Mouse (Mus musculus) intestine, postnatal 0 days (tissue): ENCODE data around the gene Cd82. TPM values are rescaled to one million over a fixed set of nuclear protein-coding genes. Genes with fewer than 3 reads are reported as not detected.

ENCODE experiments used
- ATAC-seq: fragments of 200-750 bp; cut with Nextera tagmentation; 2 replicates; pipeline ENCODE4 v1.8.0; 2017; ENCODE audit warnings: mild to moderate bottlenecking, moderate TSS enrichment, moderate library complexity
- H3K27ac ChIP-seq: fragments of 300-500 bp; sonication (generic); 2 replicates; pipeline ENCODE4 v1.5.1; 2014; ENCODE audit warnings: mild to moderate bottlenecking, low read depth, low read length, moderate library complexity
- H3K27me3 ChIP-seq: fragments of 300-500 bp; sonication (generic); replicated peaks from 2 replicates; pipeline ENCODE4 v1.6.1; 2014; ENCODE audit warnings: low read length, mixed read lengths; ENCODE audit not compliant: control insufficient read depth, insufficient read depth
- H3K36me3 ChIP-seq: fragments of 300-500 bp; sonication (generic); 2 replicates; pipeline ENCODE4 v1.6.1; 2014; ENCODE audit warnings: mild to moderate bottlenecking, moderate library complexity; ENCODE audit not compliant: control insufficient read depth, insufficient read depth
- H3K4me1 ChIP-seq: fragments of 300-500 bp; sonication (generic); replicated peaks from 2 replicates; pipeline ENCODE4 v1.6.1; 2014; ENCODE audit warnings: antibody characterized with exemption, low read length, mixed read lengths; ENCODE audit not compliant: control insufficient read depth, insufficient read depth
- H3K4me2 ChIP-seq: fragments of 300-500 bp; sonication (generic); replicated peaks from 2 replicates; pipeline ENCODE4 v1.6.1; 2014; ENCODE audit warnings: low read depth, mild to moderate bottlenecking, moderate library complexity
- H3K4me3 ChIP-seq: fragments of 300-500 bp; sonication (generic); 2 replicates; pipeline ENCODE4 v1.5.1; 2014; ENCODE audit warnings: low read depth, low read length
- H3K9ac ChIP-seq: fragments of 300-500 bp; sonication (generic); 2 replicates; pipeline ENCODE4 v1.6.1; 2014; ENCODE audit warnings: mild to moderate bottlenecking, low read depth, low read length
- H3K9me3 ChIP-seq: fragments of 300-500 bp; sonication (generic); 2 replicates; pipeline ENCODE4 v1.6.1; 2016; ENCODE audit warnings: mixed run types; ENCODE audit not compliant: control insufficient read depth
- CTCF ChIP-seq: sonication (generic); IDR thresholded peaks from 2 replicates; pipeline ENCODE4 v1.5.1; 2016; ENCODE audit warnings: low read depth, mild to moderate bottlenecking, control low read depth, antibody characterized with exemption, moderate library complexity
- whole genome bisulfite sequencing: fragments of 180-500 bp; shearing (Covaris S2); extraction: QIAGEN DNeasy Blood & Tissue Kit; methylation state at CpG from one replicate; pipeline ENCODE4 v1.1.7; 2014; 5-methylcytosine and 5-hydroxymethylcytosine counted together
- polyA plus RNA-seq: library from polyadenylated mRNA; unstranded; fragments of >200 nt; fragmentation: Nextera tagmentation; extraction: Ambion mirVana; gene quantifications from 2 replicates; pipeline ENCODE4 v1.2.1, GENCODE M21; 2015

Cd82 gene
- polyA plus RNA-seq, 1 experiment from 2014 or later = 184 TPM

- no peak overlapping the region for H3K9ac ChIP-seq
- no peak overlapping the region for H3K4me2 ChIP-seq
- 0 out of 2 replicates have a peak, but pooled peaks have one; percentile 48 for ATAC-seq
- H3K4me3 ChIP-seq = no peak overlapping the region
- no peaks in the 10 kb centered on the region for H3K9me3 ChIP-seq
- TF ChIP-seq CTCF = no peak
- H3K36me3 ChIP-seq = no peaks in the 10 kb centered on the region
- no peaks in the 10 kb centered on the region for H3K27me3 ChIP-seq
- no peak overlapping the region for H3K27ac ChIP-seq
- WGBS = 44% methylated on average over 7 of the region's 7 CpGs
- H3K4me1 ChIP-seq = no peaks in the 10 kb centered on the region
Observed at GRCm38 (mm10) chr2:93405017-93405425, 57.9 kb downstream of the Cd82 start.

DNA sequence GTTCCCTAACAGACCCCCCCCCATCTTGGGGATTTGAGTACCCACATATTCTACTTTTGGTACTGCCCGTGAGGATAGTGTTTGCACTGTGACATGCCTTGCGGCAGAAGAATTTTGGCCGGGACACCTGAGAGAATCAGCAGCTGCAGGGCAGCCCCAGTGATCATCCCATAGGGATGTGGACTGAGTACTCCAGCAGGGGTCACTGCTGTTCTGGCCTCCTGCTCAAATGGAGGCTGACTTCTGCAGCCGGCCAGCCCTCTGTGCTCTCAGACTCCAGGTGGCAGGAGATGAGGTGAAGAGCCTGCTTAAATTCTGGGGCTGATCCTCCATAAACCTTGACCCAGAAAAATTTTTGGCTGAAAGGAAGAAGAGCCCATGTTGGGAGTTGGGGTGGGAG lies 58.8 kb downstream of the Cd82 start:
- H3K27ac ChIP-seq = no peak overlapping the region
- H3K9me3 ChIP-seq = no peaks in the 10 kb centered on the region
- H3K4me3 ChIP-seq = no peak overlapping the region
- peak; percentile 76 for TF ChIP-seq CTCF
- H3K27me3 ChIP-seq = no peaks in the 10 kb centered on the region
- H3K36me3 ChIP-seq = no peaks in the 10 kb centered on the region
- no peak overlapping the region for H3K4me2 ChIP-seq
- ATAC-seq = no peak
- 28% methylated on average over 4 of the region's 4 CpGs for WGBS
- H3K4me1 ChIP-seq = no peaks in the 10 kb centered on the region
- no peak overlapping the region for H3K9ac ChIP-seq

GRCm38 (mm10) chr2:93403267-93403666 lies 59.7 kb downstream of the Cd82 start:
- ATAC-seq = no peak
- Histone ChIP-seq H3K36me3 (no peaks in the 10 kb centered on the region), H3K27ac (no peak overlapping the region), H3K4me2 (no peak overlapping the region), H3K4me1 (no peaks in the 10 kb centered on the region), H3K4me3 (no peak overlapping the region), H3K9me3 (no peaks in the 10 kb centered on the region), H3K27me3 (no peaks in the 10 kb centered on the region), H3K9ac (no peak overlapping the region)
- 87% methylated on average over 6 of the region's 6 CpGs for WGBS
- TF ChIP-seq CTCF = no peak

DNA sequence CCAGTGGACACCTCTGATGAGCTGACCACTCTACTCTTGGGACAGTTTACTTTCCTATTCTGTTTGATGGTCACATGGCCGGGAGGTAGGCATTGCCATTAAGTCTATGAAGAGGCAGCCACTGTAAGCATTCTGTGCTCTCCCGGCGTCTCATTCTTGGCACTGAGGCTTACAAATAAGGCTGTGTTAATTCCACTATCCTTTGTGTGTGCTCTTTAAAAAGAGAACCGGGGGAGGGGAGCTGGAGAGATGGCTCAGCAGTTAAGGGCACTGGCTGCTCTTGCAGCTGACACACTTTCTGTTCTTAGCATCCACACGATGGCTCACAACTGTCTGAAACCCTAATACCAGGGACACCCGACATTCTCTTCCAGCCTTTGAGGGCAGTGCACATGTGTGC lies 71.7 kb downstream of the Cd82 start:
- H3K4me1 ChIP-seq = no peaks in the 10 kb centered on the region
- H3K4me3 ChIP-seq = no peak overlapping the region
- no peaks in the 10 kb centered on the region for H3K27me3 ChIP-seq
- no peak for TF ChIP-seq CTCF
- H3K9me3 ChIP-seq = no peaks in the 10 kb centered on the region
- no peak overlapping the region for H3K27ac ChIP-seq
- H3K36me3 ChIP-seq = no peaks in the 10 kb centered on the region
- WGBS = 72% methylated on average over 6 of the region's 6 CpGs
- no peak overlapping the region for H3K4me2 ChIP-seq
- H3K9ac ChIP-seq = no peak overlapping the region
- no peak for ATAC-seq

DNA sequence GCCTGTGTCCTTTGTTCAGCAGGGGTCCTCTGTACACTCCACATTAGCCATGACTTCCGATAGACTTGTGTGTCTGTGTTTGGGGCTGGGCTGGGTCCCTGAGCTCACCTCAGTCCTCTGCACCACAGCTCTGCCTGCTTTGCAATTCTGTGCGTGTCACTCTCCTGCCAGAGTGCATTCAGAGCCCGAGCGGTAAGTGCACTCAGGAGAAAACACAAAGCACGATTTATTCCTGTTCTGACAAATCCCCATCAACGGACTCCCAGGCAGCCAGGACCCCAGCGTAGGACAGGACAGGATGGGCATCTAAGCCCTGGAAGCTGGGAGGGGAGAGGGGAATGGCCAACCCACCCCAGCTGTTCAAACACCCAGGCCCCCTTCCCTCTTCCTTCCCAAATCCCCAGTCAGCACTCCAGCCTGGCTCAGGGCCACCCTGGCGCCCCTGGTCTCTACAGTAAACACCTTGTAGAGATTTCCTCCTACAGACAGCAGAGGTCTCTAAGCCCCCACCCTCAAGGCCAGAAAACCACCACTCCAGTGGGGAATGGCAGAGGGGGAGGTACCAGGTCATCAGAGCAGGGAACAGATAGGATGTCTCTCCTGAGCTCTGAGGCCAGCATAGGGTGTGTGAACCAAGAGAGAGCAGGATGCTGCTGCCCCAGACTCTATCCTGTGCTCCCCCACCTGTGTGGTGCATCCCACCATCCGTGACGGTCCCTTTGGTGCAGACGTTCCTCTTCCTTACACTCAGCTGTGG lies 72.6 kb downstream of the Cd82 start:
- Histone ChIP-seq H3K4me3 (no peak overlapping the region), H3K27ac (no peak overlapping the region), H3K4me2 (no peak overlapping the region), H3K36me3 (no peaks in the 10 kb centered on the region), H3K9ac (no peak overlapping the region), H3K9me3 (no peaks in the 10 kb centered on the region), H3K4me1 (no peaks in the 10 kb centered on the region), H3K27me3 (no peaks in the 10 kb centered on the region)
- no peak for ATAC-seq
- no peak for TF ChIP-seq CTCF
- 38% methylated on average over 11 of the region's 11 CpGs for WGBS

GRCm38 (mm10) chr2:93386958-93387357 lies 76.0 kb downstream of the Cd82 start:
- no peak overlapping the region for H3K4me3 ChIP-seq
- TF ChIP-seq CTCF = no peak
- no peaks in the 10 kb centered on the region for H3K27me3 ChIP-seq
- no peak overlapping the region for H3K4me2 ChIP-seq
- 67% methylated on average over 4 of the region's 4 CpGs for WGBS
- H3K9ac ChIP-seq = no peak overlapping the region
- no peaks in the 10 kb centered on the region for H3K9me3 ChIP-seq
- H3K36me3 ChIP-seq = no peaks in the 10 kb centered on the region
- no peak for ATAC-seq
- H3K27ac ChIP-seq = no peak overlapping the region
- H3K4me1 ChIP-seq = no peaks in the 10 kb centered on the region

DNA sequence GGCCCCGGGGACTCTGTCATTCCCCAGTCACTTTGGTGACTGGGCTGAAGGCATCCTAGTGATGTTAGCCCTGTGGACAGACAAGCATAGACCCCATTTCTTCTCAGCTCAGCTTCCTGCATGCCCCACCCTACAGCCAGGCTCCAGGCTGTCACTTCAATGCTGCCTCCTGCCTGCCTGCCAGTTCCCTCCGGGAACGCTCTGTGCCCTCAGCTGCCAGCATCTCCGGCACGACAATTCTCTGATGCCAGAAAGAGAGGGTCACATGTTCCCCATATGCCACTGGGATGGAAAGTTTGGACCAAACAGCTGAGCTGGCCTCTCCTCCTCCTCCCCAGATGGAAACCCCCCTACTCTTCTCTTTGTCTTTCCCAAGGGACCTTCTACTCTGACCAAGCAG lies 79.1 kb downstream of the Cd82 start:
- H3K9ac ChIP-seq = no peak overlapping the region

More for the DNA sequence above, 79.1 kb downstream of the Cd82 start:
- H3K4me1 ChIP-seq = no peaks in the 10 kb centered on the region
- no peaks in the 10 kb centered on the region for H3K27me3 ChIP-seq
- H3K4me2 ChIP-seq = no peak overlapping the region
- 79% methylated on average over 5 of the region's 5 CpGs for WGBS
- H3K9me3 ChIP-seq = no peaks in the 10 kb centered on the region
- no peaks in the 10 kb centered on the region for H3K36me3 ChIP-seq
- H3K27ac ChIP-seq = no peak overlapping the region
- ATAC-seq = no peak
- H3K4me3 ChIP-seq = no peak overlapping the region
- no peak for TF ChIP-seq CTCF
